Mouse (Mus musculus) kidney, adult 8-10 months (tissue): Measurements from ENCODE around the gene Heatr6.

ENCODE experiments used
- DNase-seq, 2 experiments: peaks; one replicate each; pipeline ENCODE4 v3.0.0; 2022

Heatr6 gene

DNA sequence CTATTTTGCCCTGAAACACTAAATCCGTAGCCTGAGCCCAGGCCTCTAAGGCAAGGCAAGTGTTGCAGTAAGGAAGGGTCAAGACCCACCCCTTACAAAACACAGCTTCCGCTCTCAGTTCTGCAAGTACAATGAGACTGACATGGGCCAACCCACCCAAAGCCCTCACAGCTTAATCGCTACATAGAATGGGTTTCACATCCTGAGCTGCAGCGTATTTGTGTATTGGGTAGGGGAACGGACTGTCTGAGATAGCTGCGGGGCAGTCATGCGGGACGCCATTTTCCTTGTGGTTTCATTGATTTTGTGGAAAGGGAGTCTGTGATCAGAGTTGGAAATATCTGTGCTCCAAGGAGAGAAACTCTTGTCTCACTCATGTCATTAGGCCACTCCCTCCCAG, 56.9 kb downstream of the Heatr6 start:
- DNase-seq, result no peak

DNA sequence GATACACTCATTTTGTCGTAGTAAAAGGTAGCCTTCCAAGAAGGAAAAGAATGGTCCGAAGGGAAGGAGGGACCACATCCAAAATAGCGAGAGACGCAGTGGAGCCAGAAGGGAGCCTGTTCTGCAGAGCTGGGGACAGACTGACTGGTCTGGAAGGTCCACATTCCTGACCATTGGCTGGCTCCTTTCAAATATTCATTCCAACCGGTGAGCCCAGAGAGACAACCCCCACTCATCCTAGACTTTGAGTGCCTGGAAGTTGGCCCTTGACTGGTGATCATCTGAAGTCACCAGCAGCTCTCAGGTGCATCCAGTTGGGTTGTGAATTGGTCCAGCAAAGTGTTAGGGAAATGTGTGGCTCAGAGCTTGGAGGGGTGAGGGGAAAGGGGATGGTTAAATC, 61.7 kb downstream of the Heatr6 start:
- DNase-seq, result peak; percentile 66 to 82

DNA sequence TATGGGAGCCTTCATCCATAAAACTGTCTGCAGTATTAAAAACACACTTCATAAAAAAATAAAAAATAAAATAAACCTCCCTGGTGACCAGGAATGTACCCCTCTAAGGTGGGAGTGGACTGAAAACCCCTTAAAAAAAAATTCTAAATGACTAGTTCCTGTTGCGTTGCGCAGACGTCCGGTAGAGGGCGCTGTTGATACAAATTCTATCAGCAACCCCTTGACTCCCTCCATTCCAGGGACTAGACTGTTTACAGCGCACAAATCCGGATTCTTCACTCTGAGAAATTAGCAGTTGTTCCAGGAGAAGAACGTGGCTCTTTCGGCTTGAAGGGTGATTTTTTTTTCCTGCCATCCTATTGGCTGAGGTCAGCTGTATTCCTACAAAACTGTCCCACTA, 62.1 kb downstream of the Heatr6 start:
- DNase-seq, result peak; percentile 79 to 87

DNA sequence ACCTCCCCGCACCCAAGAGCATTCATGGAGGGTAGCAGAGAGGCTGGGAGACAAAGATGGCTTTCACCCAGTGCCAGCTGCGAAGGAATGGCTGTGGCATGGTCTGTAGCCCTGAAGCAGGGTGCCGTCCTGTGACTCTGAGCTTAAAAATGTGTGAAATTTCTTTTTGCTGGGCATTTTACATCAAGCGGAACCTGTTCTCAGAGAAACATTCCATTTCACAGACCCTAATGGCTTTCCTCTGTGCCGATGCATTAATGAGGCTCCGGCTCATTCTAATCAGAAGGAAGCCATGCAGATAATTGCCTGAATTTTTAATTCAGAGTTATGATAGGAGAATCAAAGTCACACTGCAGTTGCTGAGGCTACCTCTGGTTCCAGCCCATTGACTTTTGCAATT, 63.6 kb downstream of the Heatr6 start:
- DNase-seq, result peak; percentile 66 to 88

DNA sequence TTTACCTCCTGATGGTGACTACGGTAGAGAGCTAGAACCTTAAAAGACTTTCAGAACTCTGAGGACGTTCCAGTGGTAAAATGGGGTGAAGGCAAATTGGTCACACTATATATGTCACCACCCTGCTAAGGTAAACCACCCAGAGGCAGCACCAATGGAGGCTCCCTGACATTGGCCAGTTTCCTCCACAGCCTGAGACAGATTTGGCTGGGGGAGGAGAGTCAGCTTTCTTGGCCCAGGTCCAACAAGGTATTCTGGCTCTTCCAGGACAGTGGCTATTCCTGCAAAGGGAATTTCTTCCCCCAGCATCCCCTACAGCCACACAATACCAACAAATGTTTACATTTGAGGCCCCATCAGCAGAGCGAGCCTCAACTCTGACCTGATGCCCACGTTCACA, 64.5 kb downstream of the Heatr6 start:
- peak; percentile 41 to 49 for DNase-seq

DNA sequence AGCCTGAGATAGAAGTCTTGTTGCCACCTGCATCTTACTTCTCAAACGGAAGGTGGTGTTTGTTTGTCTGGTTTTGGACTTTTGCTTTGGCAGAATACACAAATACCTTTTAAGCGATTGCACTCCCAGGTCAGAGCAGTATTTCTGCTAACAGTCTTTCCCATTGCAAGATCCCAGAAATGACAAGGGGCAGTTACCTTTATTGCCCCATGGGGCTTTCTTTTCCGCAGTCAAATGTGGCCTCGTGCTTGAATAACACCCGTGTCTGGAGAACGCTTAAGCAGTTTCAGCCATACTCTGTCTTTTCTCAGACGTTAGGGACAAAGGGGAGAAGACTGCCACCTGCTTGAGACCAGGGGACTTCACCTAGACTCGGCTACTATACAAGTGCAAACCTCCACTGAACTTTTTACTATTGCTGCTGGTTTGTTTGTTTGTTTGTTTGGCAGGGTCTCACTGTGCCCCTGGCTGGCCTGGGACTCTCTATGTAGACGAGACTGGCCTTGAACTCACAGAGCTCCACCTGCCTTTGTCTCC, 65.2 kb downstream of the Heatr6 start:
- DNase-seq, result no peak

DNA sequence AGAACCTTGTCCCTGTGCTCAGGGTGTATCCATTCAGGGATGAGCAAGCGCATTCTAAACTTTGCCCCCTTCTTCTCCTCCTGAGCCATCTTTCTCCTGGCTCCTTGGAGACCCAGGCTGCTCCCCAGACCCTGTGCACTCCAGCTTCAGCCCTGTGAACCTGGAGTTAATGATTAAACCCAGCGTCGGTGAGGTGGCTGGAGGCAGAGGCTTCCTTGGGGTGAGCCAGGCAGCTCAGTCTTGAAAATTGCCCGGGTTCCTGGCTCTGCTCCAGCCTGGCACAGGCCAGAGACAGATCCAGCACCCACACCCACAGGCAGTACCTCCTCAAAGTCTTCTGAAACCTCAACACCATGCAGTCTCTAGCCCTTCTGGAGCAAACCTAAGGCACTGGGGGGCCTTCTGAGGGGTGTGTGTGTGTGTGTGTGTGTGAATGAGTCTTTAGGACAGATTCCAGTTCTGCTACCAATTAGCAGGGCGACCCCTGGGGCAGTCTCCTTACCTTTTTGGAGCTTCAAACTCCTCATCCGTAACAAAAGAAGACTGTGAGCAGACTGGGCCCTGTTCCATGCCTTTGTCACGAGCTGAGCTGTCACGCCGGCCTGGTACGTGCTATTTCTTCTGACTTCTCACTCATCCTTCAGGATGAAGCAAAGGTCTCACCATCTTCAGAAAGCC, 66.4 kb downstream of the Heatr6 start:
- DNase-seq, result peak; percentile 94 to 97

DNA sequence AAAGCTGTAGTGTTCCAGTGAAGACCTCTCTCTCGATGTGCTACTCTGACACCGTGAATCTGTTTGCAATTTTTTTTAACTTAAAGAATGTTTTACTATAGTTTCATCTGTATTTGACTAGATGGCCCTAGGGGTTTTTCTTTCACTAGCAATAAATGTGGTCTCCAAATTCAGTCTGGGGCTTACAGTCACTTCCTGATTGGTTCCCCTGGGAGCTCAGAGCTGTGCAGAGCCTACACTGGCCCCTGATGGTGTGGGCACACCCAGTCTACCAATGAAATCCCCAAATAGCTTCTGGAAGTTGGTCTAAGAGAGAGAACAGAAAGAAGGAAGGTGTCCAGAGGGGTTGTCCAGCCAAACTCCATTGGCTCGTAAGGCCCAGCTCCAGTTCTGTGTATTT, 72.6 kb downstream of the Heatr6 start:
- no peak for DNase-seq

DNA sequence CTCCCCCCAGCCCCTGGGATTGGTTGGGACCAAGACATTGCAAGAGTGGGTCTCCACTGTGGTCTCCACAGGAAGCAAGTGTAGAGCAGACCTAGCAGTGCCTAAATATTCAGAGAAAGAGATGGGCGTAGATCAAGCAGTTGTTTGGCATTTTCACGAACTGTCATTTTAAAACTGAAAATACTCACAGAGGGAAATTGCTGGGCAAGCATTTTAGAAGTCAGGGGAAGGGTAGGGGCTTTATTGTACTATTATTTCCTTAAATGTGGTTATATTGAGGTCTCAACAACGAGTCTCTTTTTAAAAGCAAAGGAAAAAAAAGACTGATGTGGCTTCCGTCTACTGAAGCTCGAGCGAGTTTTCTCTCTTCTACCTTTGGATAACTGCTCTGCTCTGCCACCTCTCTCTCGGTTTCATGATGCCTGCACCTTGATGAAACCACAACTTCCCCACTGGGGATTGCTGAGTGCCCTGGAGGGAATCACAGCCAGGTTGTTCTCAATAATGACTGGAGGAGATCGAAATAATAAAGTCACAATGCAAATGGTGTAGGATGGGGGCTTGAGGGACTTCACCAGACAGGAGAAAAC, 75.2 kb downstream of the Heatr6 start:
- no peak for DNase-seq

DNA sequence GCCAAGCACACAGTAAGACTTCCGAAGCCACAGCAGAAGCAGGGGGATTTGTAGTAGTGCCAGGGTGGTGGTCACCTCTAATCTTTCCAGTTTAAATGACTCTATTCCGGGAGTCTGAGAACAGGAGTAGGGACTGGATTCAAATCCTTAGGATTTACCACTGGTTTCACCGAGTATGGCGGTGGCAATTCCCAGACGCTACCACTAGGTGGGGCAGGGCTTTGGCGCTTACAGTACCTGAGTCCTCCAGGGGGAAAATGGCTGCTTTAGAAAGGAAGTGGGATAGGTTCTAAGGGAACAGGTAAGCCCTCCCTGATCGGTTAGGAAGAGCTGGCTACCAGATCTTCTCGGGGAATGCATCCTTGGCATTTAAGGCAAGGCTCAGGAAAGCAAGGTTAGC, 78.9 kb downstream of the Heatr6 start:
- no peak for DNase-seq
